Comparison of ENCODE assay signal across 28 mouse cellular contexts in genomic region chr15:32407766-32408165, GRCm38 (mm10).
"Had no signal": no experiment of that assay in that cellular context is flagged by ENCODE, and none has a peak within 500 bp of the region (broad histone marks: within the 10 kb centered on the region; RNA-seq: fewer than 3 reads in every experiment).

No protein-coding gene starts in this region.

- H3K9ac ChIP-seq: embryonic facial prominence, embryonic 12.5 days; embryonic facial prominence, embryonic 13.5 days; embryonic facial prominence, embryonic 15.5 days; forebrain, embryonic 12.5 days; forebrain, embryonic 13.5 days; forebrain, embryonic 15.5 days; forebrain, postnatal 0 days had no signal

- H3K4me1 ChIP-seq: forebrain, embryonic 10.5 days; forebrain, embryonic 12.5 days; forebrain, embryonic 13.5 days; forebrain, embryonic 15.5 days had no signal

- H3K27me3 ChIP-seq: embryonic facial prominence, embryonic 12.5 days; embryonic facial prominence, embryonic 13.5 days; embryonic facial prominence, embryonic 15.5 days; forebrain, embryonic 12.5 days; forebrain, embryonic 13.5 days; forebrain, embryonic 15.5 days had no signal

- ATAC-seq: forebrain, embryonic 13.5 days; forebrain, embryonic 14.5 days; forebrain, embryonic 15.5 days; forebrain, embryonic 16.5 days; forebrain, postnatal 0 days had no signal

- H3K4me2 ChIP-seq: embryonic facial prominence, embryonic 12.5 days; embryonic facial prominence, embryonic 13.5 days; embryonic facial prominence, embryonic 15.5 days; forebrain, embryonic 12.5 days; forebrain, embryonic 13.5 days; forebrain, embryonic 15.5 days had no signal

- DNase-seq: cerebellum, adult 2 months; cerebellum, adult 8-10 months; cerebellum, adult 9-11 months; cerebellum, postnatal 10 days; cerebellum, postnatal 14 days; cerebellum, postnatal 25 days; cerebellum, postnatal 36 days; embryo, embryonic 11 days; forebrain, postnatal 0 days; gastrocnemius, adult 2 months; gastrocnemius, postnatal 10 days; gastrocnemius, postnatal 14 days; gastrocnemius, postnatal 25 days; gastrocnemius, postnatal 36 days; heart, adult 11 months; heart, adult 18-20 months; heart, adult 2 months had no signal

- H3K36me3 ChIP-seq: embryonic facial prominence, embryonic 10.5 days; embryonic facial prominence, embryonic 12.5 days; embryonic facial prominence, embryonic 13.5 days; embryonic facial prominence, embryonic 15.5 days; forebrain, embryonic 10.5 days; forebrain, embryonic 12.5 days; forebrain, embryonic 15.5 days had no signal

- H3K27ac ChIP-seq: embryonic facial prominence, embryonic 10.5 days; embryonic facial prominence, embryonic 12.5 days; embryonic facial prominence, embryonic 13.5 days; embryonic facial prominence, embryonic 15.5 days; forebrain, embryonic 10.5 days; forebrain, embryonic 12.5 days; forebrain, embryonic 13.5 days; forebrain, embryonic 15.5 days; gastrocnemius, adult 2 months; heart, adult 2 months had no signal

- H3K4me3 ChIP-seq: embryonic facial prominence, embryonic 10.5 days; embryonic facial prominence, embryonic 12.5 days; embryonic facial prominence, embryonic 13.5 days; embryonic facial prominence, embryonic 15.5 days; erythroblast, embryonic 14.5 days; forebrain, embryonic 10.5 days; forebrain, embryonic 12.5 days; forebrain, embryonic 13.5 days; forebrain, embryonic 15.5 days; gastrocnemius, adult 2 months; heart, adult 2 months had no signal

- H3K9me3 ChIP-seq: embryonic facial prominence, embryonic 10.5 days; embryonic facial prominence, embryonic 12.5 days; embryonic facial prominence, embryonic 13.5 days; embryonic facial prominence, embryonic 15.5 days; forebrain, embryonic 10.5 days; forebrain, embryonic 12.5 days; forebrain, embryonic 13.5 days; forebrain, embryonic 15.5 days had no signal
